Mouse (Mus musculus) spleen, postnatal 14 days (tissue): ENCODE results near the gene Tmbim4.
A peak's percentile ranks its signal among the peaks of the same experiment; 100 is the strongest.

Experiments
- DNase-seq, 2 experiments: peaks; one replicate each; pipeline ENCODE4 v3.0.0; 2021 to 2022; ENCODE audit warnings: low spot score in 2 of 2

Tmbim4 gene

GRCm38 (mm10) chr10:120245681-120246080 is 44.3 kb downstream of the Tmbim4 start:
- no peak for DNase-seq

- peak in 1 of 2 experiments; percentile 38 for DNase-seq
Observed at GRCm38 (mm10) chr10:120246994-120247750, 45.8 kb downstream of the Tmbim4 start.

GRCm38 (mm10) chr10:120250911-120251683 is 49.7 kb downstream of the Tmbim4 start:
- DNase-seq, result no peak

- no peak for DNase-seq
Observed at GRCm38 (mm10) chr10:120251791-120252190, 50.4 kb downstream of the Tmbim4 start.

GRCm38 (mm10) chr10:120252800-120253199 is 51.4 kb downstream of the Tmbim4 start:
- DNase-seq, result no peak

GRCm38 (mm10) chr10:120257231-120257630 is 55.8 kb downstream of the Tmbim4 start:
- no peak for DNase-seq

GRCm38 (mm10) chr10:120267790-120268189 is 66.4 kb downstream of the Tmbim4 start:
- DNase-seq, result no peak

- no peak for DNase-seq
Observed at GRCm38 (mm10) chr10:120269946-120270345, 68.6 kb downstream of the Tmbim4 start.

GRCm38 (mm10) chr10:120270777-120271176 is 69.4 kb downstream of the Tmbim4 start:
- peak in 1 of 2 experiments; percentile 56 for DNase-seq

- no peak for DNase-seq
Observed at GRCm38 (mm10) chr10:120271318-120271717, 69.9 kb downstream of the Tmbim4 start.

- no peak for DNase-seq
Observed at GRCm38 (mm10) chr10:120271879-120272269, 70.5 kb downstream of the Tmbim4 start.

GRCm38 (mm10) chr10:120272270-120272883 is 71.0 kb downstream of the Tmbim4 start:
- DNase-seq, result no peak

- no peak for DNase-seq
Observed at GRCm38 (mm10) chr10:120273335-120273734, 71.9 kb downstream of the Tmbim4 start.
